Mouse (Mus musculus) myocyte (in vitro differentiated cells): ENCODE results near the gene Gm42421.

Experiments
- POLR2A ChIP-seq: IDR thresholded peaks from one replicate; pipeline ENCODE4 v1.6.1; 2011; ENCODE audit warnings: low read depth, mild to moderate bottlenecking, control low read depth, moderate library complexity; ENCODE audit not compliant: insufficient read length
- POLR2AphosphoS2 ChIP-seq: IDR thresholded peaks from one replicate; pipeline ENCODE4 v1.6.1; 2011; ENCODE audit warnings: low read depth, control low read depth; ENCODE audit not compliant: insufficient read length
- TCF12 ChIP-seq: IDR thresholded peaks from one replicate; pipeline ENCODE4 v1.6.1; 2011; ENCODE audit warnings: mild to moderate bottlenecking, control low read depth; ENCODE audit not compliant: poor library complexity, insufficient read depth, severe bottlenecking

- TF ChIP-seq TCF12: no peak
- no peak for TF ChIP-seq POLR2AphosphoS2
- no peak for TF ChIP-seq POLR2A
Measured at GRCm38 (mm10) chr5:143948361-143948760, 20.4 kb downstream of the Gm42421 start.
